Mouse (Mus musculus) MEL (cell line): ENCODE data around the gene Fam102b. TPM values are rescaled to one million over a fixed set of nuclear protein-coding genes. Genes with fewer than 3 reads are reported as not detected.

Experiments used
- DNase-seq: peaks from one replicate; pipeline ENCODE4 v3.0.0; 2011; ENCODE audit warnings: low read depth, low spot score
- H3K27ac ChIP-seq: 2 replicates; pipeline ENCODE4 v1.5.1; 2012; ENCODE audit warnings: low read depth, mild to moderate bottlenecking, control low read depth, low read length, moderate library complexity; ENCODE audit not compliant: control insufficient read depth
- H3K27me3 ChIP-seq, 2 experiments: fragments of 150-350 bp in 1 of 2; sonication (generic) in 1 of 2; 2 replicates each; pipeline ENCODE4 v1.6.1; 2012; ENCODE audit warnings: low read length in 2 of 2, mild to moderate bottlenecking in 2 of 2, improper control_type of control experiment in 1 of 2, moderate library complexity in 1 of 2; ENCODE audit not compliant: insufficient read depth in 2 of 2, control insufficient read depth in 1 of 2
- H3K36me3 ChIP-seq, 2 experiments: 2 replicates each; pipeline ENCODE4 v1.6.1; 2012 to 2014; ENCODE audit warnings: low read length in 2 of 2, improper control_type of control experiment in 1 of 2, inconsistent platforms in 1 of 2, mild to moderate bottlenecking in 1 of 2; ENCODE audit not compliant: insufficient read depth in 2 of 2, control insufficient read depth in 1 of 2
- H3K4me1 ChIP-seq, 2 experiments: fragments of 150-350 bp in 1 of 2; sonication (generic) in 1 of 2; 2 replicates each; pipeline ENCODE4 v1.6.1; 2012; ENCODE audit warnings: low read length in 2 of 2, improper control_type of control experiment in 1 of 2, mild to moderate bottlenecking in 1 of 2; ENCODE audit not compliant: insufficient read depth in 2 of 2, control insufficient read depth in 1 of 2
- H3K4me3 ChIP-seq, 2 experiments: fragments of 150-350 bp in 1 of 2; sonication (generic) in 1 of 2; 2 replicates each; pipeline ENCODE4 v1.5.1; 2012; ENCODE audit warnings: low read depth in 2 of 2, low read length in 2 of 2, mild to moderate bottlenecking in 2 of 2, moderate library complexity in 2 of 2, control low read depth in 1 of 2, improper control_type of control experiment in 1 of 2; ENCODE audit not compliant: control insufficient read depth in 1 of 2, insufficient read depth in 1 of 2
- H3K79me2 ChIP-seq: 2 replicates; pipeline ENCODE4 v1.6.1; 2012; ENCODE audit warnings: mild to moderate bottlenecking, low read length, moderate library complexity; ENCODE audit not compliant: control insufficient read depth, poor library complexity, insufficient read depth
- H3K9ac ChIP-seq: 2 replicates; pipeline ENCODE4 v1.6.1; 2012; ENCODE audit warnings: low read depth, mild to moderate bottlenecking, control low read depth, low read length, moderate library complexity; ENCODE audit not compliant: control insufficient read depth, poor library complexity, severe bottlenecking
- H3K9me3 ChIP-seq: fragments of 150-350 bp; sonication (generic); replicated peaks from 2 replicates; pipeline ENCODE4 v1.6.1; 2012; ENCODE audit warnings: mild to moderate bottlenecking, low read length, improper control_type of control experiment, moderate library complexity; ENCODE audit not compliant: insufficient read depth
- BHLHE40 ChIP-seq: IDR thresholded peaks from 2 replicates; pipeline ENCODE4 v1.6.1; 2012; ENCODE audit warnings: low read depth, mild to moderate bottlenecking, inconsistent platforms, low read length, improper control_type of control experiment, borderline replicate concordance
- CTCF ChIP-seq, 3 experiments: IDR thresholded peaks in 2 of 3; conservative IDR thresholded peaks in 1 of 3; 2 replicates each; pipeline ENCODE4 v1.5.1; 2011 to 2012; ENCODE audit warnings: low read length in 3 of 3, low read depth in 2 of 3, mild to moderate bottlenecking in 2 of 3, improper control_type of control experiment in 1 of 3, inconsistent platforms in 1 of 3, mixed read lengths in 1 of 3, moderate library complexity in 1 of 3; ENCODE audit not compliant: control insufficient read depth in 1 of 3, insufficient read depth in 1 of 3, poor library complexity in 1 of 3, severe bottlenecking in 1 of 3
- ELF1 ChIP-seq: IDR thresholded peaks from 2 replicates; pipeline ENCODE4 v1.6.1; 2014; ENCODE audit warnings: low read depth, mild to moderate bottlenecking, inconsistent platforms, low read length, improper control_type of control experiment, moderate library complexity
- ETS1 ChIP-seq: IDR thresholded peaks from 2 replicates; pipeline ENCODE4 v1.6.1; 2012; ENCODE audit warnings: low read depth, mild to moderate bottlenecking, inconsistent platforms, low read length, improper control_type of control experiment, moderate library complexity
- GABPA ChIP-seq: IDR thresholded peaks from 2 replicates; pipeline ENCODE4 v1.6.1; 2012; ENCODE audit warnings: low read depth, mild to moderate bottlenecking, inconsistent platforms, low read length, improper control_type of control experiment, moderate library complexity
- GATA1 ChIP-seq: IDR thresholded peaks from 2 replicates; pipeline ENCODE4 v1.6.1; 2011; ENCODE audit warnings: low read depth, low read length, improper control_type of control experiment
- HCFC1 ChIP-seq: IDR thresholded peaks from 2 replicates; pipeline ENCODE4 v1.6.1; 2012; ENCODE audit warnings: low read depth, mild to moderate bottlenecking, inconsistent platforms, low read length, improper control_type of control experiment, moderate library complexity
- JUND ChIP-seq: IDR thresholded peaks from 2 replicates; pipeline ENCODE4 v1.6.1; 2011; ENCODE audit warnings: low read depth, mild to moderate bottlenecking, improper control_type of control experiment, low read length
- KAT2A ChIP-seq: conservative IDR thresholded peaks from 2 replicates; pipeline ENCODE4 v1.6.1; 2012; ENCODE audit warnings: low read depth, low read length, improper control_type of control experiment, inconsistent platforms
- MAFK ChIP-seq: IDR thresholded peaks from 2 replicates; pipeline ENCODE4 v1.6.1; 2011; ENCODE audit warnings: low read depth, mild to moderate bottlenecking, low read length, improper control_type of control experiment, borderline replicate concordance
- MAX ChIP-seq: IDR thresholded peaks from 2 replicates; pipeline ENCODE4 v1.6.1; 2011; ENCODE audit warnings: low read length, improper control_type of control experiment
- MYB ChIP-seq: IDR thresholded peaks from 2 replicates; pipeline ENCODE4 v1.6.1; 2011; ENCODE audit warnings: mild to moderate bottlenecking, low read depth, low read length, improper control_type of control experiment
- POLR2A ChIP-seq, 2 experiments: IDR thresholded peaks; 2 replicates each; pipeline ENCODE4 v1.6.1; 2011 to 2012; ENCODE audit warnings: low read length in 2 of 2, mild to moderate bottlenecking in 2 of 2, control low read depth in 1 of 2, improper control_type of control experiment in 1 of 2, low read depth in 1 of 2, moderate library complexity in 1 of 2; ENCODE audit not compliant: control insufficient read depth in 1 of 2, insufficient read depth in 1 of 2, poor library complexity in 1 of 2
- POLR2AphosphoS2 ChIP-seq: IDR thresholded peaks from 2 replicates; pipeline ENCODE4 v1.6.1; 2011; ENCODE audit warnings: low read length, improper control_type of control experiment
- POLR2AphosphoS5 ChIP-seq: IDR thresholded peaks from 2 replicates; pipeline ENCODE4 v1.6.1; 2012; ENCODE audit warnings: low read depth, borderline replicate concordance, mild to moderate bottlenecking, inconsistent platforms, low read length, moderate library complexity, mixed read lengths
- SIN3A ChIP-seq: IDR thresholded peaks from 2 replicates; pipeline ENCODE4 v1.6.1; 2012; ENCODE audit warnings: low read length, improper control_type of control experiment, inconsistent platforms
- SMC3 ChIP-seq: IDR thresholded peaks from 2 replicates; pipeline ENCODE4 v1.6.1; 2011; ENCODE audit warnings: low read depth, low read length, improper control_type of control experiment
- UBTF ChIP-seq: IDR thresholded peaks from 2 replicates; pipeline ENCODE4 v1.6.1; 2012; ENCODE audit warnings: low read depth, mild to moderate bottlenecking, inconsistent platforms, low read length, improper control_type of control experiment, moderate library complexity, borderline replicate concordance; ENCODE audit not compliant: insufficient read depth
- USF1 ChIP-seq: IDR thresholded peaks from 2 replicates; pipeline ENCODE4 v1.6.1; 2014; ENCODE audit warnings: low read depth, mild to moderate bottlenecking, inconsistent platforms, low read length, improper control_type of control experiment, moderate library complexity
- ZC3H11A ChIP-seq: IDR thresholded peaks from 2 replicates; pipeline ENCODE4 v1.6.1; 2012; ENCODE audit warnings: low read depth, mild to moderate bottlenecking, inconsistent platforms, low read length, improper control_type of control experiment
- ZMIZ1 ChIP-seq: IDR thresholded peaks from 2 replicates; pipeline ENCODE4 v1.6.1; 2012; ENCODE audit warnings: low read depth, mild to moderate bottlenecking, inconsistent platforms, low read length, improper control_type of control experiment, moderate library complexity
- ZNF384 ChIP-seq: IDR thresholded peaks from 2 replicates; pipeline ENCODE4 v1.6.1; 2012; ENCODE audit warnings: low read depth, mild to moderate bottlenecking, inconsistent platforms, low read length, improper control_type of control experiment
- polyA plus RNA-seq, 2 experiments: library from polyadenylated mRNA; stranded (reverse) in 1 of 2; unstranded in 1 of 2; fragments of >175 nt in 1 of 2; fragments of >200 nt in 1 of 2; gene quantifications; 2 replicates each; pipeline versions ENCODE4 v1.2.1 to v1.2.4; 2012; ENCODE audit warnings: low replicate concordance in 2 of 2, low read depth in 1 of 2; ENCODE audit not compliant: insufficient read length in 2 of 2, insufficient read depth in 1 of 2, missing spikeins in 1 of 2
- total RNA-seq: library from RNA; depleted of rRNA; stranded (reverse); fragments of 300-350 nt; gene quantifications from 2 replicates; pipeline ENCODE4 v1.2.3, GENCODE M21; 2012

Fam102b gene
- total and polyA plus RNA-seq, 3 experiments: 10.4 to 26.9 (median 14.1) TPM

DNA sequence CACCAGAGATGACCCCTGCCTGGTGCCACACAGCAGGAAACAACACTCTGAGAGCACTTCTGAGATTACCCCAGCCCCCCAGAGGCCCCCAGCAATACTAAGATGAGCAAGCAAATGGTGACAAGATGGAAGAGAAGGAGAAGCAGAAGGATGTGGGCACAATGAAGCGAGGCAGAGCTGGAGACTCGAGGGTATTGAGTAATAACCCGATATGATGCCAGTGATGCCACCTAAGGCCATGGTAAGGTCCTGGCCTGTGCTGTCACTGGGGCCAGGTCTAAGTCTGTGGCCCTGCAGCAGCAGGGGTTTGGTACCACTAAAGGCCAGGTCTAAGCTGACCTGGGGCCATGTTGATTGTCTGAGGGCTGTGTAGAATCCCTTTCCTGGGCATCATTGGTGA is 19.0 kb upstream of the Fam102b start:
- DNase-seq: no peak
- peaks cover 4% of the 10 kb centered on the region in 2 experiments; a peak in 3 of 4 replicates for H3K27me3 ChIP-seq
- no peaks in the 10 kb centered on the region for H3K79me2 ChIP-seq
- no peaks in the 10 kb centered on the region for H3K9me3 ChIP-seq
- H3K27ac ChIP-seq: no peak overlapping the region
- no peak overlapping the region for H3K9ac ChIP-seq
- H3K36me3 ChIP-seq: no peaks in the 10 kb centered on the region
- TF ChIP-seq CTCF (IDR thresholded peaks at IDR 0.05 in 2 of 3, conservative IDR thresholded peaks at IDR 0.05 in 1 of 3; ENCODE audit: control insufficient read depth in 1 of 3, insufficient read depth in 1 of 3, low read depth in 2 of 3, low read length in 3 of 3, poor library complexity in 1 of 3, severe bottlenecking in 1 of 3) (no peak), ZMIZ1 (no peak), POLR2AphosphoS5 (no peak), GABPA (no peak), ELF1 (no peak), JUND (no peak), UBTF (no peak), MAFK (no peak), SMC3 (no peak), KAT2A (no peak), ZNF384 (no peak)
- TF ChIP-seq, all 39 proteins: peak for 0
- peaks cover 0 to 3% of the 10 kb centered on the region in 2 experiments; a peak in 1 of 4 replicates for H3K4me1 ChIP-seq
- no peak overlapping the region for H3K4me3 ChIP-seq

GRCm38 (mm10) chr3:109043395-109043794 is 16.0 kb upstream of the Fam102b start:
- no peak overlapping the region for H3K9ac ChIP-seq
- H3K79me2 ChIP-seq: no peaks in the 10 kb centered on the region
- TF ChIP-seq HCFC1 (no peak), GATA1 (no peak), MAX (no peak), USF1 (no peak), BHLHE40 (no peak), SIN3A (no peak), KAT2A (no peak), UBTF (no peak), JUND (no peak), ETS1 (no peak), ZC3H11A (no peak), MYB (no peak), MAFK (no peak), POLR2AphosphoS2 (no peak), POLR2A (IDR thresholded peaks at IDR 0.05; ENCODE audit: control insufficient read depth in 1 of 2, insufficient read depth in 1 of 2, low read depth in 1 of 2, low read length in 2 of 2, poor library complexity in 1 of 2) (no peak)
- peaks cover 0 to 3% of the 10 kb centered on the region in 2 experiments; a peak in 1 of 4 replicates for H3K4me1 ChIP-seq
- H3K27me3 ChIP-seq: peaks cover 5% of the 10 kb centered on the region in 2 experiments; a peak in 3 of 4 replicates
- H3K36me3 ChIP-seq: no peaks in the 10 kb centered on the region
- no peak for DNase-seq
- no peak overlapping the region for H3K27ac ChIP-seq
- H3K9me3 ChIP-seq: no peaks in the 10 kb centered on the region
- no peak overlapping the region for H3K4me3 ChIP-seq
